Mouse (Mus musculus) left cerebral cortex, adult 2 months (tissue): ENCODE data around the gene Bcor. TPM values are rescaled to one million over a fixed set of nuclear protein-coding genes. Genes with fewer than 3 reads are reported as not detected.
A peak's percentile ranks its signal among the peaks of the same experiment; 100 is the strongest.

Experiments
- DNase-seq, 2 experiments: peaks; one replicate each; pipeline ENCODE4 v3.0.0; 2021 to 2022; ENCODE audit warnings: low spot score in 2 of 2, mixed read lengths in 1 of 2; ENCODE audit errors: extremely low spot score in 1 of 2
- H3K27ac ChIP-seq: fragments of 200-600 bp; 2 replicates; pipeline ENCODE4 v1.8.1; 2022
- H3K4me3 ChIP-seq: fragments of 200-600 bp; 2 replicates; pipeline ENCODE4 v1.8.1; 2022
- CTCF ChIP-seq: fragments of 200-600 bp; IDR thresholded peaks from 2 replicates; pipeline ENCODE4 v1.8.1; 2022; ENCODE audit warnings: antibody characterized with exemption, mild to moderate bottlenecking, moderate library complexity
- intact Hi-C: fragments of 180-260 bp; cut with DNase I; formaldehyde crosslinking; loops from one replicate; pipeline ENCODE4 v1.15.1; 2025
- total RNA-seq, 2 experiments: library from RNA; stranded (reverse); gene quantifications; 2 replicates each; pipeline ENCODE4 v1.2.3; 2021

The Bcor gene
- total RNA-seq, 2 experiments from 2014 or later: 33.4 to 38.0 TPM

DNA sequence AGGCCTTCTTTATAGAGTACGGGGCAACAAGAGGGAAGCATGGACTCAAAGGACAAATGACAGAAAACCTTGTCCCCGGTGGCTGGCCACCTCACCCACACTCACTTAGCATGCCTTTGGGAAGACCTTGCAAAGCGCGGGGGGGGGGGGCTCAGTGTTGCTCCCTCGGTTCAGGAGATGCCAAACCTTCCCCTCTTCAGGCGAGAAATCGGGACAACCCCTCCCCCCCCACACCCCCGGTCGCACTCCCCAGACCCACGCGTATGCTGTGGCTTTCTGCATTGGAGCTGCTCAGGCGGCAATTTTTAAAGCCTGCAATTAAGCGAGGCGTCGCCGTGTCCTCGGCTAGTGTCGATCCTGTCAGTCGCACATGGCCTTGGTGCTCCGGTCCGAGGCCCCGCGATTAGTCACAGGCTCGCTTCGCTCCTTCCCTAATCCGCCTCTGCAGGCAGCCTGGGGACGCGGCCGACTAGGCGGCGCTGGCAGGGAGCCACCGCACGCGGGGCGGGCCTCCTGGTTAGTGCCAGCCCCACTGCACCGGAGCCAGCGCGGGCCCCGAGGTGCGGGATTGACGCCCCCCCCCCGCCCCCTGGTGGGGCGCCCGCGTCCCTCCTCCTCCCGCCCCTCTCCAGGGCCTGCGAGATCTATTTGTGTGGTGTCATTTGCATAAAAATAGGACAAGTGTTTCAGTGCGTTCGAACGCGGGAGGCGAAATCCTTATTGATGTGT lies 70.6 kb downstream of the Bcor start:
- intact Hi-C loops: loop anchor here (2.0 kb wide), 3 partner anchors 39 to 69 kb away; no protein-coding TSS in a partner anchor
- TF ChIP-seq CTCF: no peak; the same call in 1 of the 2 replicates
- no peak overlapping the region; the same call in 1 of the 2 replicates for H3K27ac ChIP-seq
- no peak overlapping the region for H3K4me3 ChIP-seq
- peak; percentile 58 to 59 for DNase-seq

DNA sequence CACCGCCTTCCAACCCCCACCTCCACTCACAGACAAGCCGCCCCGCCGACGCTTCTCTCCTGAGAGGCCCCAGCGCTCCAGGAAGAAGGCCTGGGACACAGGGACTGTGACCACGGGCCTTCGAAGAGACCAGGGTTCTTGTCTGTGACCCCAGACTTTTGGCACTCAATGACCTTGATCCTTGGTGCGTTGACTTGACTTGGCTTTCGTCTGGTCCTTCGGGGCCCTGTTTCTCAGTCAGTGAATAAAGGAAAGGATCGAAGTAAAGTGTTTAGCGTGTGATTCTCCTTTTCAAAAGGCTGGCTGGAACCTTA lies 71.2 kb downstream of the Bcor start:
- peak overlapping the region; percentile 87 for H3K27ac ChIP-seq
- no peak for DNase-seq
- TF ChIP-seq CTCF: no peak
- intact Hi-C loops: no loop called here
- H3K4me3 ChIP-seq: no peak overlapping the region

DNA sequence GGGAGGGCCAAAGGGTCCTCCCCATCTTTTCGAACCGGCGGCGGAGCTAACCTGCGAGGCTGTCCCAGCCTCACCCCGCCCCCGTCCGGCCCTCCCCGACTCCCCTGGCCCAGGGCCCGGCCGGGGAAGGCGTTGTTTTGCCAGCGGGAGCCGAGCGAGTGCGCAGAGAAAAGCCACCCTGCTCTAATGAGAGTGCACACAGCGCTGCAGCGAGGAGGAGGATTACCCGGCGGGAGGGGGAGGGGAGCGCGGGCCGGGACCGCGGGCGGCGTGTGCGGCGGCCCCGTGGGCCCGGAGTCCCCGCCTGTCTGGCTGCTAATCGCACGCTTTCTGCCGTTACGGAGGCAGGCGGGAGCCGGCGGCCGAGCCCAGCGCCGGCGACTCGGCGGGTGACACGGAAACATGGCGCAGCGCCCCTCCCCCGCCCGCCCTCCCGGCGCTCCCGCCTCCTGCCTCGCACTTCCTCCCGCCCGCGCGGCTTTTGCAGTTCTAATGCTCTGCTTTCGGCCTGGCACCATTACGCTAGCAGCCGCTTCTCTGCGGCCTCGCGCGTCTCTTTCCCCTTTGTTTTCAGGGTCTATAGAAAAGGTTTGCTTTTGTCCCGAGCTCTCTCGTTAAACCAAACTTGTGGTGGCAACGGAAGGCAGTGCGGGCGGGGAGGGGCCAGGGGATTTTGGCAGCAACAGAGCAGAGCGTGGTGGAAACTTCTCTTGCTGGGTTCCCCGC lies 71.7 kb downstream of the Bcor start:
- intact Hi-C loops: loop anchor here (1.0 kb wide), 1 partner anchor 8 kb away; no protein-coding TSS in a partner anchor
- no peak for TF ChIP-seq CTCF
- DNase-seq: peak; percentile 53 to 57

DNA sequence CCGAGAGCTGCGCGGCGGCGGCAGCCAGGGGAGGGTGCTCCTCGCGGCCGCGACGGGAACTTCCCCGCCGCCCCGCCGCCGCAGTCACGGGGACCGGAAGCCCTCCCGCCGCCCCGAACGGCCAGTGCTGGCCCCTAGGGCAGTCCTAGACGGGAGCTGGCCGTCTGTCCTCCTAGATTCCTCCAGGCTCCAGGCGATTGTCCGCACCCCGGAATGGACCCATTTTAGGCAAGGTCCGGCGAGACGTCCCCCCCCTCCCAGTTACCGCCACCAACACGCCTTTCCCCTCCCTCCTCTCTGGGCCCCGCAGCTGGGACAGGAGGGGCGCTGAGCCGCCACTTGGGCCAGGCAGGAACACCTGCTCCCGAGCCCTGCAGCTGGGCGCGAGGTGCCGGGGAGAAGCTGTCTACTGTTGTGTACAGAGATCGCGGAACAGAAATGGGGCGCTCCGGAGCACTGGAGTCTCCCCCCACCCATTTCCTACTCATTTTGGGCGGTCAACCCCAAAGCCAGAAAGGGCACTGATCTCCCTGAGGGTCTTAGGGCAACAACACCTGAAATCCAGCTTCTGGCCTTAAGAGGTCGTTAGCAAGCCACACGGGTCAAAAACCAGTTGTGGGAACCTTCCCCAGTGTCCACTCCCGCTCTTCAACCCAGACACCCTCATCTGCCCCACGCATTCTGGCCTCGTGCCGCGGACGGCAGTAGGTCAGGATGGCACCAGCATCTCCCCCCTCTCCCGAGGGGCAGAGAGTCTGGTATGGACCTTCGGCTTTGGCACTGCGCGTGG lies 72.4 kb downstream of the Bcor start:
- DNase-seq: peak; percentile 43 to 46
- intact Hi-C loops: loop anchor here (1.0 kb wide), 1 partner anchor 7 kb away; no protein-coding TSS in a partner anchor
- peak overlapping the region; percentile 55 for H3K4me3 ChIP-seq
- H3K27ac ChIP-seq: peak overlapping the region; percentile 87
- peak; percentile 53 for TF ChIP-seq CTCF

More for the DNA sequence above, 71.7 kb downstream of the Bcor start:
- Histone ChIP-seq H3K27ac (peak overlapping the region; percentile 87), H3K4me3 (peak overlapping the region; percentile 55)

DNA sequence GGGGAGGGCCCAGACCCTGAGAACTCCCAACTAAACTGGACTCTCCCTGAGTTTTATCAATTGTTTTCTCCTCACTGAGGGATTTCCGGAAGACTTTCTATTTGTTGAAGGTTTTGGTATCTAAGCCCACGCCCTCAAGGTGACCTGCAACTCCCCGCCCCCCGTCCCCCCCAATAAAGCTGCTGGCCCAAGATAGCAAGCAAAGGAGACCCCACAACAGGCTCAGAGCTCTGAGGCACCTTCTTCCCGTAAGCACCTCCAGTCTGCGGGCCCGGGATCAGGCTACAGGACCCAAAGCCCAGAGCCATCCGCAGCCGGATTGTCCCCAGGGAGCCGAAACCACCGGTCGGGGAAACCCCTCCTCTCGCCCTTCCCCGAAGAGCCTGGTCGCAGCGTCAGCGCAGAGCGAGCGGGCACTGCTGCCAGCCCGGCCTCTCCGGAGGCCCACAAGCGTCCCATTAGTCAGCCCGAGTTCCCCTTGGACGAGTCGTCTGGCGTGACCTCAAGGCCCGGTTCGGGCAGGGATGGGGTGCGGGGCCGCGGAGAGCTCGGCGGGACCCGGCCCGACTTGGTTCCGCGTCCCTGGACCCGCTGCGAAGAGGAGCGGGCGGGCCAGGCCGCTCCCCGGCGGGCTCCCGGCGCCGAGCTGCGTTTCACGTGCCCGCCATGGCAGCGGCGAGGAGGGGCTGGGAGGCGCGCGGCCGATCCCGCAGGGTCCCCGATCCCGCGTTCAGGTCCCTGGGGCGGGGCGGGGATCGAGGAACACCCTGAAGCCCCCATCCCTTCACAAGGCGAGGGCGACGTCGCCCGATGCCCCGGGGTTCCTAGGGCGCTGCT lies 73.3 kb downstream of the Bcor start:
- Histone ChIP-seq H3K27ac (peak overlapping the region; percentile 87), H3K4me3 (peak overlapping the region; percentile 55)
- DNase-seq: peak; percentile 18 to 22
- intact Hi-C loops: no loop called here
- no peak for TF ChIP-seq CTCF

DNA sequence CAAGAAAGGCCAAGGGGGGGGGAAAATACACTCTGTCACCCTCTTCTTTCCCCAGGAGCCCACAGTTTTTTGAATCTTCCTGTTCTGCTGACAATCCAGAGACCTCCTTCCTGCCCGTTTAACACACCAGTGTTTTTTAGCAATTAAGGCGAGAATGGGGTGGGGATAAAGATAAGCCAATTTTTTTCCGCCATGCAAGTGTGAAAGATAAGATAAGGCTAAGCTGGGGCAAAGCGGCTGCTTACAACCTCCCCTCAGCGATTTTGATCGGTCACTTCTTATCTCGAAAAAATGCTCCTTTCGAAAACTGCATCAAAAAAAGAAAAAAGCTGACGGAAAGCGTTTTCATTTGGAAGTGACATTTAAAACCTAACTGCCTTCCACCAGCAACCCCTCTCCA lies 74.2 kb downstream of the Bcor start:
- Histone ChIP-seq H3K27ac (no peak overlapping the region), H3K4me3 (no peak overlapping the region)
- intact Hi-C loops: no loop called here
- no peak for TF ChIP-seq CTCF
- DNase-seq: no peak

DNA sequence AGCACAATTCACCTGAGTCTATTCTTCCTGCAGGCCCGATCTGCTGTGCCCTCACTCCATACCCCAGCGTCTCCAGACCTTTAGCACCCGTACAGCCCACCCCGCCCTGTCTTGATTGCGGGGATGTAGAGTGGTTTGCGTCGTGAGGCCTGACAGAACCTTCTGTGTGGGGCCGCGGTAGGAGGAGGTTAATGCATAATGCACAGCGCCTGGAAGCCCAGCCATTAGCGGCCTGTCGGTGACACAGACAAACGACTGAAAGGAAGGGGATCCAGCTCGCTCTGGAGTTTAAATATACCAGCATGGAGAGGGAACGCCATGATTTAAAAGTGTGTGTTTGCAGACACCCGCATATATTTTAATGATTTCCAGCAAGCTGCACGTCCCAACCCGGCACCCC lies 74.9 kb downstream of the Bcor start:
- no peak for TF ChIP-seq CTCF
- Histone ChIP-seq H3K4me3 (no peak overlapping the region), H3K27ac (no peak overlapping the region)
- intact Hi-C loops: no loop called here
- no peak for DNase-seq

DNA sequence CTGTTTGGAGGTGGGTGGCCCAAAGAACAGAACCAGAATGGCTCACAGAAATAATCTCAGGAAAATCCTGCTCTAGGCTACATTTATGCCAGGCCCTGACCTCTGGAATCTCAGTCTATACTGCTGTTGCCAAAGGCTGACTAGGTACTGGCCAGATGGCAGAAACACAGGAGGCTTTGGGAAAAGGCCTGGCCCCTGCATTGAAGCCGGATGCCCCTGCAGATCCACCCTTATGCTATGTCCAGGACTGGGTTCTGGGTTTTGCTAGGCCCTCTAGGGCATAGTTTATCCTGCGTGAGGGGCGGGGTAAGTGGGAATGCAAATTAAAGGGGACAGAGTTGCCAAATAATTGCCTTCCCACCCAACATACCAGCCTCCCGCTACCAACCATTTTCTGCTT lies 75.5 kb downstream of the Bcor start:
- TF ChIP-seq CTCF: no peak
- intact Hi-C loops: loop anchor here (5.0 kb wide), 2 partner anchors 282 to 678 kb away; partner anchors contain the start of gene Med14

DNA sequence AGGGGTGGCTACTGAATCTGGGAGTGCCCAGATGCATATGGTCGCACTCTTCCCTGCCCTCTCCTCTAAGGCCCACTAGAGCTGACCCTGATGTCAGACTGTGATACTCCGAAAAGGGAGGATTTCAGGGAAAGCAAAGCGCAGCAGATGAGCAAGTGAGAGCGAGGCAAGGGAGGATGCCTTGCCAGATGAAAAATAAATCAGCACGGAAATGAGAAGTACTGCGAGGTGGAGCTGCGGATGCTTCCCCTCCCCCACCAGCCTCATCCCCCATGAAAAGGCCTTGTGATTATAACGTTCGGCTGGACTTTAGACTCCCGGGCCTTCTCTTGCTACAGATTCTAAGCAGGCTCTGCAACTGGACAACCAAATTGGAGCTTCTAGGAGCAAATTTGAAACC lies 76.5 kb downstream of the Bcor start:
- Histone ChIP-seq H3K4me3 (no peak overlapping the region), H3K27ac (no peak overlapping the region)
- no peak for TF ChIP-seq CTCF
- intact Hi-C loops: loop anchor here (5.0 kb wide), 2 partner anchors 281 to 679 kb away; partner anchors contain the start of gene Med14
- DNase-seq: no peak

More for the DNA sequence above, 75.5 kb downstream of the Bcor start:
- no peak for DNase-seq
- no peak overlapping the region for H3K4me3 ChIP-seq
- H3K27ac ChIP-seq: no peak overlapping the region

DNA sequence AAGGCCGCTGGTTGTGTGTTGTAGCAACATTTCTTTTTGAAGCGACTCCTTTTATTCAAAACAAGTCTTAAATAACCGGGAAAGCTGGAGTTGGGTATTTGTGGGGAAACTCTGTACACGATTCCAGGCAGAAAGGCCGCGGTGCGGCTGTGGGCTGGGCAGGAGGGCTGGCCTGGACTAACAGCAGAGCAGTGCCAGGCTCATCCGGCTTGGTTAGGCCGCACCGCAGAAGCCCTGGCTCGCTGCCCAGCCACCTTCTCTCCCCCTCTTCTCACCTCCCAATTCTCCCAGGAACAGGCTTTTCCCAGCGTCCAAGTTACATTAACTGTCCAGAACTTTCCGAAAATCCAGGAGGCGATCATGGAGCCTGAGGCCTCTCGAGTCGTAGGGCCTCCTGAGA lies 77.4 kb downstream of the Bcor start:
- Histone ChIP-seq H3K4me3 (no peak overlapping the region), H3K27ac (no peak overlapping the region)
- no peak for DNase-seq
- no peak for TF ChIP-seq CTCF
- intact Hi-C loops: loop anchor here (5.0 kb wide), 2 partner anchors 280 to 680 kb away; partner anchors contain the start of gene Med14

DNA sequence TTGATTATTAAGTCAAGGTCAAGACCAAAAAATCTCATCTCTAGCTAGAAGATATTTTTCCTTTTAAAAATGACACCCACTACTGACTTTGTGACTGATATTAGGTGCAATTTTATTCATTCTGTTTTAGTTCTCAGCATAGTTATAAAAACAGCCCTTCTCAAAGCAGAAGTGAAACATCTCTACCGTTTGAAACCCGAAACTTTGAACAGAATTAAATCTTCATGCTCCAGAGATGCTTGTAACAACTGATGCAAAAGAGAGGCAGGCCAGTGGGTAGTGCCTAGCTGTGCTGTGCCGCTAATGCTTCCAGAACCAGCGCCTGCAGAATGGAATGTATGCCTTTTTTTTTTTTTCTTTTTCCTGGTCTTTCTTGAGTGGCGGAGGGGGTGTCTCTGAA lies 78.0 kb downstream of the Bcor start:
- DNase-seq: no peak
- intact Hi-C loops: loop anchor here (5.0 kb wide), 2 partner anchors 280 to 680 kb away; partner anchors contain the start of gene Med14
- Histone ChIP-seq H3K4me3 (no peak overlapping the region), H3K27ac (no peak overlapping the region)
- TF ChIP-seq CTCF: no peak
